Mouse (Mus musculus) activated CD4-positive, CD25-positive, alpha-beta regulatory T cell, adult 4 months (primary cell): ENCODE data around the gene Mmachc. TPM values are rescaled to one million over a fixed set of nuclear protein-coding genes. Genes with fewer than 3 reads are reported as not detected.

Experiments used
- polyA plus RNA-seq, 2 experiments: library from polyadenylated mRNA; unstranded; fragments of 100-300 nt; shearing (Covaris generic); gene quantifications; one replicate each; pipeline ENCODE4 v1.2.1; 2017

Mmachc gene
- polyA plus RNA-seq, 2 experiments from 2014 or later, result 3.9 to 4.9 TPM

Other genes with a start within 250 kb of the Mmachc start
- gene Mast2, start 244.2 kb downstream of the Mmachc start, polyA plus RNA-seq, result 1 to 10 TPM; 5.2 to 5.8 TPM
- 10 to 100 TPM in 1 of 2 experiments, 1 to 10 TPM in 1; 9.9 to 16.2 TPM for gene Ipp, start 200.9 kb downstream of the Mmachc start, polyA plus RNA-seq
- gene Tmem69, start 152.5 kb downstream of the Mmachc start, polyA plus RNA-seq, result 10 to 100 TPM; 25.7 to 29.7 TPM
- 100 to 1,000 TPM in 1 of 2 experiments, 10 to 100 TPM in 1; 88.7 to 103 TPM for gene Gpbp1l1, start 150.7 kb downstream of the Mmachc start, polyA plus RNA-seq
- gene Ccdc17, start 111.8 kb downstream of the Mmachc start, polyA plus RNA-seq, result 10 to 100 TPM in 1 of 2 experiments, 1 to 10 TPM in 1; 9.2 to 15.3 TPM
- gene Nasp, start 80.5 kb downstream of the Mmachc start, polyA plus RNA-seq, result 10 to 100 TPM; 62.2 to 66.1 TPM
- gene Akr1a1, start 56.7 kb downstream of the Mmachc start, polyA plus RNA-seq, result 100 to 1,000 TPM; 314 to 333 TPM
- gene Prdx1, start 22.9 kb downstream of the Mmachc start, polyA plus RNA-seq, result 100 to 1,000 TPM; 840 to 842 TPM
- 10 to 100 TPM; 33.7 to 39.5 TPM for gene Ccdc163, start 103 bp upstream of the Mmachc start, polyA plus RNA-seq
- gene Tesk2, start 12.5 kb upstream of the Mmachc start, polyA plus RNA-seq, result 1 to 10 TPM; 3.8 to 5.4 TPM
- 10 to 100 TPM; 23.7 to 29.3 TPM for gene Toe1, start 99.2 kb upstream of the Mmachc start, polyA plus RNA-seq
- gene Mutyh, start 99.3 kb upstream of the Mmachc start, polyA plus RNA-seq, result 10 to 100 TPM in 1 of 2 experiments, 1 to 10 TPM in 1; 9.2 to 15.0 TPM
- gene Hpdl, start 113.3 kb upstream of the Mmachc start, polyA plus RNA-seq, result under 1 TPM; 0.70 to 0.85 TPM
- not detected for gene Zswim5, start 169.0 kb upstream of the Mmachc start, polyA plus RNA-seq